Mouse (Mus musculus): ENCODE data around the gene Upf2. TPM values are rescaled to one million over a fixed set of nuclear protein-coding genes. Genes with fewer than 3 reads are reported as not detected.

Gene Upf2
- total RNA-seq (2023) = 10 to 100 TPM; 27.1 to 28.2 TPM

GRCm38 (mm10) chr2:5950766-5951595, at the start of gene Upf2:
Upf2 (plus strand) TSS chr2:5951469.

GRCm38 (mm10) chr2:5942416-5943032, 8.7 kb upstream of the Upf2 start, which contains the start of gene Dhtkd1:
Dhtkd1 (minus strand) TSS chr2:5942792.

Other genes with a start within 250 kb of the Upf2 start
- 100 to 1,000 TPM; 128 to 130 TPM for gene Camk1d, start 237.0 kb upstream of the Upf2 start, total RNA-seq (2023)
- 10 to 100 TPM; 16.5 to 18.0 TPM for gene Nudt5, start 106.5 kb upstream of the Upf2 start, total RNA-seq (2023)
- gene Cdc123, start 106.3 kb upstream of the Upf2 start, total RNA-seq (2023) = 10 to 100 TPM; 72.0 to 74.9 TPM
- gene Gm13199, start 88.5 kb upstream of the Upf2 start, total RNA-seq (2023) = 1 to 10 TPM in 1 of 2 experiments, not detected in 1; 1.5 TPM
- gene Sec61a2, start 56.0 kb upstream of the Upf2 start, total RNA-seq (2023) = 10 to 100 TPM; 18.8 to 25.3 TPM
- under 1 TPM; 0.52 to 0.70 TPM for gene Dhtkd1, start 8.7 kb upstream of the Upf2 start, total RNA-seq (2023)
- gene Proser2, start 178.7 kb downstream of the Upf2 start, total RNA-seq (2023) = not detected